Mouse (Mus musculus) lung, postnatal 0 days (tissue): ENCODE results near the gene Smcp.

Experiments
- CTCF ChIP-seq: IDR thresholded peaks from 2 replicates; pipeline ENCODE4 v1.5.1; 2016; ENCODE audit warnings: antibody characterized with exemption, mild to moderate bottlenecking
- EP300 ChIP-seq: IDR thresholded peaks from 2 replicates; pipeline ENCODE4 v1.6.1; 2016; ENCODE audit warnings: antibody characterized with exemption, mild to moderate bottlenecking, control low read depth

DNA sequence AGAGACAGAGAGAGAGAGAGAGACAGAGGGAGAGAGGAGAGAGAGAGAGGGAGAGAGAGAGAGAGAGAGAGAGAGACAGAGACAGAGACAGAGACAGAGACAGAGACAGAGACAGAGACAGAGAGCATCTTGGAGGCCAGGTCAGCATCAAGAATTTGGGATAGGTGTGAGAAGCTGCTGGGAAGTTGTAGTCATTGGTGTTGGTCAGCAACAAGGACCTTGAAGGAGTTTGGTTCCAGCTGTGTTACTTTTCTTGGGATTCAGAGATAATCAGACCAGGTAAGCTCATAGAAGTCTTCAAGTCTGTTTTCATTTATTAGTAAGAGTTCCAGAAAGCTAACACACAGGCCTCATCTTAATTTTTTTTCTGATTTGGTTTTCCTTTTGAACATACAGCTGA, 18.6 kb upstream of the Smcp start, which contains the start of gene 2210017I01Rik:
- TF ChIP-seq CTCF: no peak
- no peak for TF ChIP-seq EP300
